9 mouse cellular contexts compared by ENCODE assay signal in genomic region chr14:57133161-57133661, GRCm38 (mm10). TPM values are rescaled to one million over a fixed set of nuclear protein-coding genes. Genes with fewer than 3 reads are reported as not detected.
A peak's percentile ranks its signal among the peaks of the same experiment; 100 is the strongest.
DNase-seq lines count a peak whose midpoint lies in the region; ATAC-seq and TF ChIP-seq lines count a peak whose summit lies in the region.
"Had no signal": no experiment of that assay in that cellular context is flagged by ENCODE, and none has a peak within 500 bp of the region (broad histone marks: within the 10 kb centered on the region; RNA-seq: fewer than 3 reads in every experiment).

Gjb6 (minus strand) TSS chr14:57133611.

- peak within 1 kb of the TSS; percentile 64 for H3K4me2 ChIP-seq in embryonic facial prominence, embryonic 14.5 days (ENCODE audit: low read depth, low read length)
- peak within 1 kb of the TSS; percentile 63 for H3K4me2 ChIP-seq in intestine, embryonic 14.5 days (ENCODE audit: low read length)
- peak within 1 kb of the TSS; percentile 71 for H3K4me2 ChIP-seq in midbrain, embryonic 11.5 days

- H3K4me3 ChIP-seq in layer of hippocampus, adult 2 months, result peak within 1 kb of the TSS; percentile 58
- peak within 1 kb of the TSS; percentile 41 for H3K4me3 ChIP-seq in embryonic facial prominence, embryonic 14.5 days (ENCODE audit: low read depth, low read length)
- peak within 1 kb of the TSS; percentile 30 for H3K4me3 ChIP-seq in intestine, embryonic 14.5 days (ENCODE audit: low read depth, low read length)
- H3K4me3 ChIP-seq in midbrain, embryonic 11.5 days (ENCODE audit: low read depth, low read length), result peak within 1 kb of the TSS; percentile 31
- no peak within 1 kb of the TSS for H3K4me3 ChIP-seq in thymus, adult 2 months (ENCODE audit: control insufficient read depth, insufficient read depth, low read length)

- no peaks in the 10 kb centered on the region for H3K36me3 ChIP-seq in embryonic facial prominence, embryonic 14.5 days (ENCODE audit: control insufficient read depth, insufficient read depth, low read length)
- no peaks in the 10 kb centered on the region for H3K36me3 ChIP-seq in intestine, embryonic 14.5 days (ENCODE audit: control insufficient read depth, insufficient read depth, low read length)
- no peaks in the 10 kb centered on the region for H3K36me3 ChIP-seq in midbrain, embryonic 11.5 days (ENCODE audit: control insufficient read depth, insufficient read depth, low read length)
- no peaks in the 10 kb centered on the region for H3K36me3 ChIP-seq in thymus, adult 2 months (ENCODE audit: control insufficient read depth, insufficient read depth, low read length)

- peak within 1 kb of the TSS; percentile 42; the same call in 1 of the 2 replicates for H3K9ac ChIP-seq in embryonic facial prominence, embryonic 14.5 days (ENCODE audit: low read depth, low read length)
- no peak within 1 kb of the TSS for H3K9ac ChIP-seq in intestine, embryonic 14.5 days (ENCODE audit: low read length)
- H3K9ac ChIP-seq in midbrain, embryonic 11.5 days (ENCODE audit: low read length), result no peak within 1 kb of the TSS; the same call in 1 of the 2 replicates

- peak within 1 kb of the TSS; percentile 90 for H3K27ac ChIP-seq in layer of hippocampus, adult 2 months
- H3K27ac ChIP-seq in embryonic facial prominence, embryonic 14.5 days (replicated peaks; ENCODE audit: low read depth, low read length), result no peak within 1 kb of the TSS
- no peak within 1 kb of the TSS for H3K27ac ChIP-seq in intestine, embryonic 14.5 days (ENCODE audit: low read depth)
- no peak within 1 kb of the TSS for H3K27ac ChIP-seq in midbrain, embryonic 11.5 days (ENCODE audit: low read depth, low read length)
- H3K27ac ChIP-seq in thymus, adult 2 months (ENCODE audit: control insufficient read depth, insufficient read depth, low read length), result no peak within 1 kb of the TSS

- no peak for TF ChIP-seq POLR2A in thymus, adult 2 months (IDR thresholded peaks at IDR 0.05; ENCODE audit: control insufficient read depth, extremely low read depth, insufficient read depth, low read length, poor library complexity)

- 0 out of 2 replicates have a peak, but pooled peaks have one; percentile 44 for ATAC-seq in embryonic facial prominence, embryonic 14.5 days (ENCODE audit: low read depth)
- ATAC-seq in intestine, embryonic 14.5 days (replicated peaks; ENCODE audit: low FRiP score, low TSS enrichment, low read depth), result peak; percentile 58
- no peak for ATAC-seq in midbrain, embryonic 11.5 days (ENCODE audit: low FRiP score)

- no peak for DNase-seq in layer of hippocampus, adult 2 months (ENCODE audit: low spot score in 2 of 2)
- no peak for DNase-seq in layer of hippocampus, adult 9-11 months
- no peak for DNase-seq in embryonic facial prominence, embryonic 14.5 days (ENCODE audit: low spot score)
- DNase-seq in intestine, embryonic 14.5 days (ENCODE audit: low spot score), result no peak
- peak; percentile 90 for DNase-seq in midbrain, embryonic 11.5 days (ENCODE audit: low spot score, missing footprints)
- peak; percentile 20 for DNase-seq in urinary bladder, postnatal 25 days (ENCODE audit: low spot score)
- DNase-seq in thymus, adult 2 months, result no peak
- no peak for DNase-seq in cerebellum, adult 8-10 months

- no peak for TF ChIP-seq CTCF in layer of hippocampus, adult 2 months (conservative IDR thresholded peaks at IDR 0.05)
- TF ChIP-seq CTCF in thymus, adult 2 months (IDR thresholded peaks at IDR 0.05; ENCODE audit: borderline replicate concordance, control insufficient read depth, extremely low read depth, insufficient read depth, low read length, poor library complexity), result no peak

- 3% methylated on average over 14 of the region's 33 CpGs for WGBS in embryonic facial prominence, embryonic 14.5 days
- WGBS in intestine, embryonic 14.5 days, result 2% methylated on average over 33 of the region's 33 CpGs
- 2% methylated on average over 33 of the region's 33 CpGs for WGBS in midbrain, embryonic 11.5 days
- 7% methylated on average over 33 of the region's 33 CpGs for WGBS in thymus, adult 2 months

- peaks cover 41% of the 10 kb centered on the region for H3K27me3 ChIP-seq in embryonic facial prominence, embryonic 14.5 days (replicated peaks; ENCODE audit: control insufficient read depth, insufficient read depth, low read length)
- peaks cover 33% of the 10 kb centered on the region for H3K27me3 ChIP-seq in intestine, embryonic 14.5 days (replicated peaks; ENCODE audit: control insufficient read depth, insufficient read depth, low read length)
- H3K27me3 ChIP-seq in midbrain, embryonic 11.5 days (ENCODE audit: control insufficient read depth, insufficient read depth, low read length), result peaks cover 19% of the 10 kb centered on the region
- H3K27me3 ChIP-seq in thymus, adult 2 months (ENCODE audit: control insufficient read depth, insufficient read depth, low read length), result peaks cover 4% of the 10 kb centered on the region; the same call in 1 of the 2 replicates

- no peaks in the 10 kb centered on the region for H3K9me3 ChIP-seq in embryonic facial prominence, embryonic 14.5 days (ENCODE audit: control insufficient read depth, low read length)
- no peaks in the 10 kb centered on the region for H3K9me3 ChIP-seq in intestine, embryonic 14.5 days (ENCODE audit: control insufficient read depth, low read length)
- H3K9me3 ChIP-seq in midbrain, embryonic 11.5 days (ENCODE audit: control insufficient read depth, low read length), result no peaks in the 10 kb centered on the region

- H3K4me1 ChIP-seq in embryonic facial prominence, embryonic 14.5 days (ENCODE audit: control insufficient read depth, insufficient read depth, low read length), result 0 out of 2 replicates have a peak, but pooled peaks cover 4% of the 10 kb centered on the region
- peaks cover 5% of the 10 kb centered on the region; the same call in 1 of the 2 replicates for H3K4me1 ChIP-seq in intestine, embryonic 14.5 days (replicated peaks; ENCODE audit: control insufficient read depth, insufficient read depth, low read length)
- peaks cover 12% of the 10 kb centered on the region for H3K4me1 ChIP-seq in midbrain, embryonic 11.5 days (ENCODE audit: control insufficient read depth, insufficient read depth, low read length)
- H3K4me1 ChIP-seq in thymus, adult 2 months (replicated peaks; ENCODE audit: control insufficient read depth, insufficient read depth, low read length), result no peaks in the 10 kb centered on the region

RNA-seq across cellular contexts. Expression of gene Gjb6, which starts in this region (rescaled TPM):
- 100 to 1,000 TPM; 115 to 117 TPM for total RNA-seq in layer of hippocampus, adult 2 months (2021)
- 19.5 and 27.6 TPM in 2 replicates for polyA plus RNA-seq in embryonic facial prominence, embryonic 14.5 days (2014; fragmentation: Nextera tagmentation; extraction: Ambion mirVana)
- not detected in 2 replicates for polyA plus RNA-seq in intestine, embryonic 14.5 days (2014; fragmentation: Nextera tagmentation; extraction: Ambion mirVana)
- 2.9 and 3.0 TPM in 2 replicates for polyA plus RNA-seq in midbrain, embryonic 11.5 days (2014; fragmentation: Nextera tagmentation; extraction: Ambion mirVana)
- 0.89 and 1.4 TPM in 2 replicates for polyA plus RNA-seq in thymus, adult 2 months (2012; rRNA removed)
- polyA plus RNA-seq: liver, embryonic 16.5 days had no signal

Comparison
In these comparisons a context has a peak if more than half of its experiments do, and no peak if none do; other contexts are left out.
1. Peak in ATAC-seq, H3K4me3 ChIP-seq and H3K4me2 ChIP-seq in intestine, embryonic 14.5 days; RNA of the gene not detected or under 1 TPM.
2. DNase-seq: peak in midbrain, embryonic 11.5 days (single experiment) and urinary bladder, postnatal 25 days (single experiment); none in layer of hippocampus, adult 2 months (0 of 2), layer of hippocampus, adult 9-11 months (single experiment), embryonic facial prominence, embryonic 14.5 days (single experiment), intestine, embryonic 14.5 days (single experiment), thymus, adult 2 months (single experiment) and cerebellum, adult 8-10 months (single experiment).
3. Peak in every context shown above with its lines, with median percentiles within 50 percentile points of each other: H3K4me2 ChIP-seq.